Mouse (Mus musculus): ENCODE results near the gene Supt4a. TPM values are rescaled to one million over a fixed set of nuclear protein-coding genes. Genes with fewer than 3 reads are reported as not detected.
A peak's percentile ranks its signal among the peaks of the same experiment; 100 is the strongest.

The Supt4a gene
- total RNA-seq, 4 experiments from 2014 or later, result 61.3 to 76.3 (median 69.6) TPM

GRCm38 (mm10) chr11:87763988-87764876 is 26.9 kb downstream of the Supt4a start:
- DNase-seq (ENCODE audit: low spot score in 2 of 2), result peak in 1 of 2 experiments; percentile 39

GRCm38 (mm10) chr11:87768745-87769144 is 31.4 kb downstream of the Supt4a start:
- DNase-seq (ENCODE audit: low spot score in 2 of 2), result no peak

GRCm38 (mm10) chr11:87770989-87771388 is 33.6 kb downstream of the Supt4a start:
- DNase-seq (ENCODE audit: low spot score in 2 of 2), result peak in 1 of 2 experiments; percentile 66

- DNase-seq (ENCODE audit: low spot score in 2 of 2), result no peak
These were observed 35.0 kb downstream of the Supt4a start for GRCm38 (mm10) chr11:87772354-87772753.

- peak; percentile 56 to 63 for DNase-seq (ENCODE audit: low spot score in 2 of 2)
These were observed 40.9 kb downstream of the Supt4a start for GRCm38 (mm10) chr11:87778100-87778765.

- no peak for DNase-seq (ENCODE audit: low spot score in 2 of 2)
These were observed 41.6 kb downstream of the Supt4a start for GRCm38 (mm10) chr11:87778915-87779314.

GRCm38 (mm10) chr11:87779392-87779791 is 42.0 kb downstream of the Supt4a start:
- no peak for DNase-seq (ENCODE audit: low spot score in 2 of 2)

GRCm38 (mm10) chr11:87780130-87780529 is 42.8 kb downstream of the Supt4a start:
- DNase-seq (ENCODE audit: low spot score in 2 of 2), result no peak

GRCm38 (mm10) chr11:87790088-87790487 is 52.7 kb downstream of the Supt4a start:
- no peak for DNase-seq (ENCODE audit: low spot score in 2 of 2)

Small RNA genes lying within 50 kb of the gene (microRNA-seq; reads per million reads assigned to microRNA genes)
- gene Mir142, result 0 reads per million in 2 experiments
- 0 reads per million in 2 experiments for gene Mir142b

Other genes with a start within 250 kb of the Supt4a start
- gene Gm11492, start 170.9 kb upstream of the Supt4a start, total RNA-seq (2022), result not detected
- 100 to 1,000 TPM; 174 to 201 (median 193) TPM for gene Sept4, start 168.6 kb upstream of the Supt4a start, total RNA-seq (2022)
- 100 to 1,000 TPM in 1 of 4 experiments, 10 to 100 TPM in 3; 75.1 to 105 (median 86.8) TPM for gene Mtmr4, start 145.4 kb upstream of the Supt4a start, total RNA-seq (2022)
- gene Hsf5, start 120.4 kb upstream of the Supt4a start, total RNA-seq (2022), result under 1 TPM; 0.45 to 0.77 (median 0.57) TPM
- gene Rnf43, start 74.8 kb upstream of the Supt4a start, total RNA-seq (2022), result 1 to 10 TPM; 2.5 to 5.7 (median 3.6) TPM
- gene Tspoap1, start 23.0 kb downstream of the Supt4a start, total RNA-seq (2022), result 100 to 1,000 TPM; 145 to 183 (median 166) TPM
- under 1 TPM in 1 of 4 experiments, not detected in 3; 0.79 TPM for gene Mpo, start 56.0 kb downstream of the Supt4a start, total RNA-seq (2022)
- gene Lpo, start 90.7 kb downstream of the Supt4a start, total RNA-seq (2022), result 1 to 10 TPM in 1 of 4 experiments, under 1 TPM in 3; 0.20 to 1.0 (median 0.30) TPM
- gene Mks1, start 115.7 kb downstream of the Supt4a start, total RNA-seq (2022), result 1 to 10 TPM; 6.3 to 8.1 (median 6.9) TPM
- under 1 TPM in 2 of 4 experiments, not detected in 2; 0.16 to 0.35 TPM for gene Epx, start 138.0 kb downstream of the Supt4a start, total RNA-seq (2022)
- not detected for gene Olfr462, start 154.7 kb downstream of the Supt4a start, total RNA-seq (2022)
- not detected for gene Olfr463, start 159.8 kb downstream of the Supt4a start, total RNA-seq (2022)
- gene Olfr464, start 183.4 kb downstream of the Supt4a start, total RNA-seq (2022), result not detected
- gene Dynll2, start 250.0 kb downstream of the Supt4a start, total RNA-seq (2022), result 100 to 1,000 TPM; 470 to 530 (median 496) TPM

All from layer of hippocampus, adult 8-10 months (tissue).